Comparison of ENCODE assay signal across 29 mouse cellular contexts in genomic region chr4:83373381-83373780, GRCm38 (mm10). TPM values are rescaled to one million over a fixed set of nuclear protein-coding genes. Genes with fewer than 3 reads are reported as not detected.
DNase-seq lines count a peak whose midpoint lies in the region; ATAC-seq and TF ChIP-seq lines count a peak whose summit lies in the region.
"Had no signal": no experiment of that assay in that cellular context is flagged by ENCODE, and none has a peak within 500 bp of the region (broad histone marks: within the 10 kb centered on the region; RNA-seq: fewer than 3 reads in every experiment).

No protein-coding gene starts in this region.

- no peak overlapping the region for H3K9ac ChIP-seq in forebrain, embryonic 14.5 days (ENCODE audit: low read length)
- H3K9ac ChIP-seq: embryonic facial prominence, embryonic 12.5 days; heart, embryonic 15.5 days; hindbrain, embryonic 12.5 days; limb, embryonic 12.5 days; liver, embryonic 15.5 days; lung, embryonic 14.5 days; midbrain, embryonic 15.5 days had no signal

- H3K4me1 ChIP-seq in forebrain, embryonic 14.5 days (ENCODE audit: control insufficient read depth, insufficient read depth, low read length) = no peaks in the 10 kb centered on the region
- H3K4me1 ChIP-seq in forebrain, embryonic 10.5 days = no peaks in the 10 kb centered on the region
- H3K4me1 ChIP-seq: embryonic facial prominence, embryonic 12.5 days; heart, embryonic 10.5 days; heart, embryonic 15.5 days; hindbrain, embryonic 12.5 days; limb, embryonic 12.5 days; liver, embryonic 15.5 days; midbrain, embryonic 10.5 days; midbrain, embryonic 15.5 days had no signal

- H3K4me3 ChIP-seq in forebrain, embryonic 14.5 days (ENCODE audit: low read depth, low read length) = no peak overlapping the region
- no peak overlapping the region for H3K4me3 ChIP-seq in forebrain, embryonic 10.5 days
- no peak overlapping the region for H3K4me3 ChIP-seq in myocyte
- H3K4me3 ChIP-seq: embryonic facial prominence, embryonic 12.5 days; heart, embryonic 10.5 days; heart, embryonic 15.5 days; hindbrain, embryonic 12.5 days; limb, embryonic 12.5 days; liver, embryonic 15.5 days; midbrain, embryonic 10.5 days; midbrain, embryonic 15.5 days had no signal

- peak; percentile 44 for DNase-seq in forebrain, embryonic 14.5 days (ENCODE audit: low spot score)
- no peak for DNase-seq in forebrain, embryonic 10.5 days (ENCODE audit: extremely low spot score, low spot score)
- DNase-seq in left cerebral cortex, postnatal 4 days = peak; percentile 28
- DNase-seq in left cerebral cortex, postnatal 25 days (ENCODE audit: low spot score in 2 of 2) = no peak
- DNase-seq in Muller cell, postnatal 12 days (ENCODE audit: inconsistent ontology term) = peak; percentile 83
- DNase-seq in adrenal gland, postnatal 4 days (ENCODE audit: low spot score in 2 of 2) = no peak
- DNase-seq: adrenal gland, postnatal 14 days; B cell, adult 2 months; cerebellum, adult 2 months; cerebellum, postnatal 36 days; embryo, embryonic 11 days; gastrocnemius, postnatal 14 days; kidney, adult 9 months; kidney, postnatal 10 days; layer of hippocampus, adult 9-11 months; lung, embryonic 14.5 days; lung, postnatal 14 days; thymus, postnatal 4 days had no signal

- H3ac ChIP-seq in myocyte (ENCODE audit: control insufficient read depth, insufficient read length) = no peak overlapping the region

- no peak for TF ChIP-seq POLR2A in myocyte (IDR thresholded peaks at IDR 0.05; ENCODE audit: insufficient read length, low read depth)

- no peaks in the 10 kb centered on the region for H3K36me3 ChIP-seq in forebrain, embryonic 14.5 days (ENCODE audit: control insufficient read depth, insufficient read depth, low read length)
- H3K36me3 ChIP-seq in forebrain, embryonic 10.5 days (replicated peaks) = no peaks in the 10 kb centered on the region
- H3K36me3 ChIP-seq in myocyte (ENCODE audit: control insufficient read depth, insufficient read depth) = no peaks in the 10 kb centered on the region
- H3K36me3 ChIP-seq: embryonic facial prominence, embryonic 12.5 days; heart, embryonic 10.5 days; heart, embryonic 15.5 days; hindbrain, embryonic 12.5 days; limb, embryonic 12.5 days; liver, embryonic 15.5 days; midbrain, embryonic 10.5 days; midbrain, embryonic 15.5 days had no signal

- no peaks in the 10 kb centered on the region for H3K27me3 ChIP-seq in forebrain, embryonic 14.5 days (replicated peaks; ENCODE audit: control insufficient read depth, insufficient read depth, low read length)
- no peaks in the 10 kb centered on the region for H3K27me3 ChIP-seq in forebrain, embryonic 10.5 days (ENCODE audit: poor library complexity, severe bottlenecking)
- no peaks in the 10 kb centered on the region for H3K27me3 ChIP-seq in myocyte (ENCODE audit: control insufficient read depth, insufficient read depth, insufficient read length)
- H3K27me3 ChIP-seq: embryonic facial prominence, embryonic 12.5 days; heart, embryonic 15.5 days; hindbrain, embryonic 12.5 days; limb, embryonic 12.5 days; liver, embryonic 15.5 days; midbrain, embryonic 15.5 days had no signal

- no peak overlapping the region for H3K27ac ChIP-seq in forebrain, embryonic 14.5 days (ENCODE audit: low read depth, low read length)
- H3K27ac ChIP-seq in forebrain, embryonic 10.5 days = no peak overlapping the region
- H3K27ac ChIP-seq: embryonic facial prominence, embryonic 12.5 days; heart, embryonic 10.5 days; heart, embryonic 15.5 days; hindbrain, embryonic 12.5 days; hindbrain, postnatal 0 days; limb, embryonic 12.5 days; liver, embryonic 15.5 days; midbrain, embryonic 10.5 days; midbrain, embryonic 15.5 days had no signal

- intact Hi-C loops in left cerebral cortex, postnatal 4 days (cut with DNase I) = no loop called here
- intact Hi-C loops in left cerebral cortex, postnatal 25 days (cut with DNase I) = no loop called here

- ATAC-seq in forebrain, embryonic 14.5 days = no peak
- ATAC-seq: hindbrain, postnatal 0 days; intestine, embryonic 16.5 days; midbrain, embryonic 15.5 days had no signal

- no peaks in the 10 kb centered on the region for H3K79me2 ChIP-seq in myocyte (ENCODE audit: control insufficient read depth, insufficient read depth)

- H3K9me3 ChIP-seq in forebrain, embryonic 14.5 days (replicated peaks; ENCODE audit: control insufficient read depth, low read length) = no peaks in the 10 kb centered on the region
- no peaks in the 10 kb centered on the region for H3K9me3 ChIP-seq in forebrain, embryonic 10.5 days
- H3K9me3 ChIP-seq: embryonic facial prominence, embryonic 12.5 days; heart, embryonic 10.5 days; heart, embryonic 15.5 days; hindbrain, embryonic 12.5 days; limb, embryonic 12.5 days; liver, embryonic 15.5 days; midbrain, embryonic 10.5 days; midbrain, embryonic 15.5 days had no signal

- no peak overlapping the region for H3K4me2 ChIP-seq in forebrain, embryonic 14.5 days (ENCODE audit: low read length)
- H3K4me2 ChIP-seq in myocyte (ENCODE audit: low read depth) = peak overlapping the region; percentile 40
- H3K4me2 ChIP-seq: embryonic facial prominence, embryonic 12.5 days; heart, embryonic 15.5 days; hindbrain, embryonic 12.5 days; limb, embryonic 12.5 days; liver, embryonic 15.5 days; lung, embryonic 14.5 days; midbrain, embryonic 15.5 days had no signal

- WGBS in forebrain, embryonic 14.5 days = 61% methylated on average over 4 of the region's 4 CpGs
- 75% methylated on average over 4 of the region's 4 CpGs for WGBS in forebrain, embryonic 10.5 days

TF ChIP-seq in myocyte, 11 proteins besides CTCF, POLR2A, EP300 and RAD21:
- no peak for TF ChIP-seq E2F4 (IDR thresholded peaks at IDR 0.05; ENCODE audit: insufficient read depth)

RNA-seq across cellular contexts. Expression of gene Snapc3, which starts 44.1 kb away (rescaled TPM):
- 90.0 and 101 TPM in 2 replicates for polyA plus RNA-seq in forebrain, embryonic 14.5 days (2014; fragmentation: Nextera tagmentation; extraction: Ambion mirVana)
- 54.4 and 55.8 TPM in 2 replicates for polyA plus RNA-seq in forebrain, embryonic 10.5 days (2016; fragmentation: Nextera tagmentation; extraction: Ambion mirVana)
- total RNA-seq in left cerebral cortex, postnatal 4 days (2021) = 10 to 100 TPM; 47.5 to 56.5 TPM
- total RNA-seq in left cerebral cortex, postnatal 25 days (2021) = 10 to 100 TPM; 38.4 to 41.1 TPM
- polyA plus RNA-seq in myocyte (2012; fragmentation: generic; extraction: Trizol) = 18.4 TPM
- total RNA-seq in adrenal gland, postnatal 4 days (2021) = 10 to 100 TPM; 33.4 to 39.2 TPM

RNA-seq across cellular contexts. Expression of gene Ttc39b, which starts 49.3 kb away (rescaled TPM):
- 14.6 and 14.9 TPM in 2 replicates for polyA plus RNA-seq in forebrain, embryonic 14.5 days (2014; fragmentation: Nextera tagmentation; extraction: Ambion mirVana)
- polyA plus RNA-seq in forebrain, embryonic 10.5 days (2016; fragmentation: Nextera tagmentation; extraction: Ambion mirVana) = 1.7 and 3.1 TPM in 2 replicates
- total RNA-seq in left cerebral cortex, postnatal 4 days (2021) = 10 to 100 TPM; 19.7 to 22.8 TPM
- 10 to 100 TPM; 61.7 to 66.5 TPM for total RNA-seq in left cerebral cortex, postnatal 25 days (2021)
- polyA plus RNA-seq in myocyte (2012; fragmentation: generic; extraction: Trizol) = 19.3 TPM
- 10 to 100 TPM; 16.7 to 22.3 TPM for total RNA-seq in adrenal gland, postnatal 4 days (2021)

Comparison
In these comparisons a context has a peak if more than half of its experiments do, and no peak if none do; other contexts are left out.
1. DNase-seq: peak in forebrain, embryonic 14.5 days (single experiment), left cerebral cortex, postnatal 4 days (single experiment) and Muller cell, postnatal 12 days (single experiment); none in forebrain, embryonic 10.5 days (single experiment), left cerebral cortex, postnatal 25 days (0 of 2) and adrenal gland, postnatal 4 days (0 of 2).